Mouse (Mus musculus) testis, adult 2 months (tissue): Measurements from ENCODE around the gene Insc. TPM values are rescaled to one million over a fixed set of nuclear protein-coding genes. Genes with fewer than 3 reads are reported as not detected.

Source experiments
- H3K27ac ChIP-seq: fragments of 200-500 bp; 2 replicates; pipeline ENCODE4 v1.5.1; 2012; ENCODE audit warnings: low read depth, low read length; ENCODE audit not compliant: control insufficient read depth, insufficient read depth
- H3K27me3 ChIP-seq: fragments of 200-500 bp; 2 replicates; pipeline ENCODE4 v1.6.1; 2012; ENCODE audit warnings: mild to moderate bottlenecking, low read length, moderate library complexity; ENCODE audit not compliant: control insufficient read depth, insufficient read depth
- H3K36me3 ChIP-seq: fragments of 200-500 bp; 2 replicates; pipeline ENCODE4 v1.6.1; 2012; ENCODE audit warnings: mild to moderate bottlenecking, low read length; ENCODE audit not compliant: control insufficient read depth, insufficient read depth
- H3K4me1 ChIP-seq: fragments of 200-500 bp; 2 replicates; pipeline ENCODE4 v1.6.1; 2012; ENCODE audit warnings: low read length; ENCODE audit not compliant: control insufficient read depth, insufficient read depth
- H3K4me3 ChIP-seq: fragments of 200-500 bp; 2 replicates; pipeline ENCODE4 v1.5.1; 2012; ENCODE audit warnings: low read depth, mild to moderate bottlenecking, low read length, moderate library complexity, mixed read lengths; ENCODE audit not compliant: control insufficient read depth
- CTCF ChIP-seq: fragments of 200-500 bp; IDR thresholded peaks from 2 replicates; pipeline ENCODE4 v1.5.1; 2012; ENCODE audit warnings: low read depth, mild to moderate bottlenecking, inconsistent platforms, low read length, moderate library complexity; ENCODE audit not compliant: control insufficient read depth, insufficient read depth, insufficient replicate concordance
- POLR2A ChIP-seq: fragments of 200-500 bp; IDR thresholded peaks from 2 replicates; pipeline ENCODE4 v1.6.1; 2012; ENCODE audit warnings: low read depth, mild to moderate bottlenecking, inconsistent platforms, low read length, moderate library complexity; ENCODE audit not compliant: control insufficient read depth
- polyA plus RNA-seq: library from polyadenylated mRNA; depleted of rRNA; stranded (reverse); fragments of >200 nt; gene quantifications from 2 replicates; pipeline ENCODE4 v1.2.3, GENCODE M21; 2012

Gene Insc
- polyA plus RNA-seq, 1 experiment: 2.1 TPM

DNA sequence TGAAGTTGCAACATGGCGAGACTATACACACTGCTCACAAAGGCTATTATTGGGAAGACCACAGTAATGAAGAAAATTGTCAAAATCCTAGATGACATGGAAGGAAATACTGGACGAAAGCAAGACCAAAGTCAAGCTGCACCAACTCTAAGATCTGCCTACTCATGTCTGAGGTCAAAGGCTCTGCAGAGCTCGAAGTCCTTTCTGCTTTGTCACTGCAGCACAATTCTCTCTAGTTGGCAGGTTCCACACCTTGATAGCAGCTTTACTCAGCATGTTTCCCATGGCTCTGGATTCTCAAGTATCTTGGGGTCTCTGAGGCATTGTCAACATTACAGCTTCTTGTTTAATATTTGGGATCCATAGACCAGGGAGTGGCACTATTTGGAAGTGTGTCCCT, 64.8 kb downstream of the Insc start:
- no peak for TF ChIP-seq POLR2A
- no peak for TF ChIP-seq CTCF
- H3K4me1 ChIP-seq: no peaks in the 10 kb centered on the region
- H3K27me3 ChIP-seq: no peaks in the 10 kb centered on the region
- no peak overlapping the region for H3K27ac ChIP-seq
- H3K4me3 ChIP-seq: no peak overlapping the region
- no peaks in the 10 kb centered on the region for H3K36me3 ChIP-seq

DNA sequence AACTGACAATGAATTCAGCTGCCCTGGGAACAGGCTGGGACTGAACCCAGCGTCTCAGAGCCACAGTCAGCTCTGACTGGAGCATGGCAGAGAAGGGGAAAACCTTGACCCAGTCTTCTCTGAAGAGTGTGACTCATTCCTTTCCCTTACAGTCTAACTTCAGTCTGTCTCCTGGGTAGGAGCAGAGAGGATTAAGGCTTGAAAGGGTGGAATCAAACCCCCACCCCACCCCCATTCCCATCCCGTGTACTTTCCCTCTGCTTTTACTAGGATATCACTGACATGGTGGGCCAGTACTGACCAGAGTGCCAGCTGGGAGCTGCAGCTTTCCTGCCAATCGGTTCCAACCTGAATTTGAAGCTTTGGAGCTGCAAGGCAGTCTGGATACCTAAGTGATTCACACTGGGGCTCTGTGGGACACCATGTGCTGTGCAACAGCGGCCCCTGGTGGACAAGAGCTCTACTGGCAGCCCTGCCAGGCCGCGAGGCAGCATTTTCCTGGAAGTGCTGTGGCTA, 73.9 kb downstream of the Insc start:
- Histone ChIP-seq H3K27ac (no peak overlapping the region), H3K27me3 (no peaks in the 10 kb centered on the region), H3K4me3 (no peak overlapping the region), H3K36me3 (no peaks in the 10 kb centered on the region), H3K4me1 (peaks cover 4% of the 10 kb centered on the region)
- no peak for TF ChIP-seq POLR2A
- peak; percentile 99 for TF ChIP-seq CTCF

DNA sequence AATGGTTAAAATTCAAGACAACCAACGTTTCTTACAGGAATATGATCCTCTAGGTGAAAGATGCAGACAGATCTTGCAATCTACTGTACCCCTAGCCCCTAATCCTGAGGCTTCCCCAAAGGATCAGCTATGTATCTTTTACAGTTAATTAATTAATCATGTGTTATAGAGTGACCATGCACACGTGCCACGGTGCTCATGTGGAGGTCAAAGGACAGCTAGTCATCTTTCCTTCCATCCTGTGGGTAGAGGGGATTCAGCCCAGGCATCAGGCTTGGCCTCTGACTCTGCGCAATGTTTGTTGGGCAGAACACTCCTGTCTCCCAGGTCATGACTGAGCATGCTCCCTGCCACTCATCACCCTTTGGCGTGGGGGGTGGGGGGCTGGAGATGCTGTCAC, 74.4 kb downstream of the Insc start:
- H3K36me3 ChIP-seq: no peaks in the 10 kb centered on the region
- H3K4me1 ChIP-seq: peaks cover 4% of the 10 kb centered on the region
- no peaks in the 10 kb centered on the region for H3K27me3 ChIP-seq
- no peak for TF ChIP-seq POLR2A
- no peak for TF ChIP-seq CTCF
- H3K4me3 ChIP-seq: no peak overlapping the region
- no peak overlapping the region for H3K27ac ChIP-seq

DNA sequence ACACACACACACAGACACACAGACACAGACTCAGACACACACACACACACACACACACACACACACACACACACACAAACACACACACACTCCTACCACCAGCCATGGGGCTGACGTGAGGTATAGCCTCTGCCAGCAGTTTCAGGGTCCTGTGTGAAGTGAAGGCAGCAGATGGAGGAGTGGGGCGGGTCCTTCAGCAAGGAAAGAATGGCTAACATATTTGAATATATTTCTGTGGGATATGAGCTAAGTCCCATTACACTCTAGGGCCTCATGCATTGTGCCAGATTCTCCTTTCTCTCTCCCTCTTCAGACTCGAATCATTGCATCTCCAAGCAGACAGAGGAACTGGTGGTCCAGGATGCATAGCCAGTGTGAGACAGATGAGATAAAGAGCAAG, 74.9 kb downstream of the Insc start:
- Histone ChIP-seq H3K27me3 (no peaks in the 10 kb centered on the region), H3K4me1 (peaks cover 4% of the 10 kb centered on the region), H3K4me3 (no peak overlapping the region), H3K27ac (no peak overlapping the region), H3K36me3 (no peaks in the 10 kb centered on the region)
- TF ChIP-seq POLR2A (no peak), CTCF (no peak)

DNA sequence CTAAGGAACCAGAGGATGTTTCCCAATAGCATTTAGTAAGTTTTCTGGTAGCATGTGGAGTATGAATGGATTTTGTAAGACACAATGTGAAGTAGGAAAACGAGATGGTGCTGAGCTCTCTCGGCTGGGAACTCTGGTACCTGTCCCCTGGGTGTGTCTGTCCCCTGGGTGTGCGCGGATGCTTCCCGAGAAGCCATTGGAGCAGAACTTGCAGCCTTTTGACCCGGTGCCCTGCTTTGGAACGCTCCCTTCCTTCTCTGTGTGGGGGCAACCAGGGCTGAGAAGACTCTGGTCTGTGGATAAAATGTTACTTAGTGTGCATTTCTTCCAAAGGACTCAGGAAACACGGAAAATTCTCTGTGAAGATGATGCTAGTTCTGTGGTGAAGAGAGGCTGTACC, 75.3 kb downstream of the Insc start:
- Histone ChIP-seq H3K4me1 (peaks cover 4% of the 10 kb centered on the region), H3K27me3 (no peaks in the 10 kb centered on the region), H3K27ac (no peak overlapping the region), H3K4me3 (no peak overlapping the region), H3K36me3 (no peaks in the 10 kb centered on the region)
- TF ChIP-seq POLR2A (no peak), CTCF (no peak)

DNA sequence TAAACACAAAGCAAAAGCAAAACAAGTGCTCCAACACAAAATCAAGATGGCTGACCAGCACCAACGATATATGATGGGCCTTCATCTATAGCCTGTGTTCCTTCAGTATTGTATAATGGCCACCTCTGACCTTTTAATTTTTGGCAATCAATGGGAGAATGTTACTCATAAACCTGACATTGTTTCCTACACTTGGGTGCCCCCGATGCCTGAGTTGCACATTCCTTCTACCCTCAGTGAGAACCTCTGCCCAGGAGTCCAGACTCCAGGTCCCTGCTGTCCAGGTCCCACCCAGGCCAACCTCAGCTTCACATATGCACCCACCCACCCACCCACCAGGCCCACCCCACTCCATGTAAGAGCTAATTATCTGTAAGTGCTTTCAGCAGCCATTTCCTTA, 79.2 kb downstream of the Insc start:
- no peak for TF ChIP-seq POLR2A
- TF ChIP-seq CTCF: no peak

DNA sequence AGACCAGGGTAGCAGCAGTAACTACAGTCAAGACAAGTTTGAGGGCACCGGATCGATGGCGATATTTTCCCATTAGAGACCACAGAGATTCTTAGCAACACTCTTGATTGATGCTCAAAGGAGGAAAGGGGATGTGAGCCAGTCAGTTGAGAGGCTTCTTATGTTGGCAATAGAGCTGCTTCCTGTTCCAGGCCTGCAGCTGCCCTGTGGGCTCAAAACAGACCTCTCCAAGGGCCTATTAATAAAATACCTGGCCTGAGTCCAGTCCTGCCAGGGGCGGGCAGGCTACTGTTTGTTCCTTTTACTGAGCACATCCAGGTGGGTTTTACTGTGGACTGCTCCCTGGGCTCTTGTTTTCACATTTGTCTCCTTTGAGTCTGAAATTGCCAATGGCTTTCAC, 83.9 kb downstream of the Insc start:
- Histone ChIP-seq H3K4me1 (peaks cover 6% of the 10 kb centered on the region; the same call in 1 of the 2 replicates), H3K36me3 (no peaks in the 10 kb centered on the region), H3K27ac (no peak overlapping the region), H3K4me3 (no peak overlapping the region), H3K27me3 (no peaks in the 10 kb centered on the region)
- TF ChIP-seq POLR2A (no peak), CTCF (no peak)

More for the DNA sequence above, 79.2 kb downstream of the Insc start:
- no peaks in the 10 kb centered on the region for H3K27me3 ChIP-seq
- no peak overlapping the region for H3K27ac ChIP-seq
- H3K4me1 ChIP-seq: peaks cover 6% of the 10 kb centered on the region; the same call in 1 of the 2 replicates
- no peaks in the 10 kb centered on the region for H3K36me3 ChIP-seq
- no peak overlapping the region for H3K4me3 ChIP-seq
